Mouse (Mus musculus) small intestine, adult 2 months (tissue): Measurements from ENCODE around the gene Gm44805. TPM values are rescaled to one million over a fixed set of nuclear protein-coding genes. Genes with fewer than 3 reads are reported as not detected.

ENCODE experiments used
- H3K27ac ChIP-seq: fragments of 200-500 bp; 2 replicates; pipeline ENCODE4 v1.5.1; 2012; ENCODE audit warnings: low read depth, low read length, control low read depth, inconsistent platforms; ENCODE audit not compliant: insufficient read depth
- H3K27me3 ChIP-seq: fragments of 200-500 bp; 2 replicates; pipeline ENCODE4 v1.6.1; 2012; ENCODE audit warnings: mild to moderate bottlenecking, moderate library complexity, low read length, inconsistent platforms; ENCODE audit not compliant: control insufficient read depth, insufficient read depth
- H3K36me3 ChIP-seq: fragments of 200-500 bp; 2 replicates; pipeline ENCODE4 v1.6.1; 2012; ENCODE audit warnings: mild to moderate bottlenecking, low read length, control low read depth, inconsistent platforms; ENCODE audit not compliant: control insufficient read depth, insufficient read depth
- H3K4me1 ChIP-seq: fragments of 200-500 bp; 2 replicates; pipeline ENCODE4 v1.6.1; 2012; ENCODE audit warnings: low read length, inconsistent platforms, mixed read lengths; ENCODE audit not compliant: control insufficient read depth, insufficient read depth, insufficient read length
- H3K4me3 ChIP-seq: fragments of 200-500 bp; 2 replicates; pipeline ENCODE4 v1.5.1; 2012; ENCODE audit warnings: low read depth, mild to moderate bottlenecking, control low read depth, inconsistent platforms, low read length, moderate library complexity
- CTCF ChIP-seq: fragments of 200-500 bp; IDR thresholded peaks from 2 replicates; pipeline ENCODE4 v1.5.1; 2012; ENCODE audit warnings: low read depth, mild to moderate bottlenecking, control low read depth, inconsistent platforms, low read length, moderate library complexity, mixed read lengths; ENCODE audit not compliant: insufficient replicate concordance, insufficient read length; ENCODE audit errors: extremely low read depth
- POLR2A ChIP-seq: fragments of 200-500 bp; IDR thresholded peaks from 2 replicates; pipeline ENCODE4 v1.6.1; 2012; ENCODE audit warnings: low read depth, mild to moderate bottlenecking, control low read depth, inconsistent platforms, low read length, moderate library complexity
- WGBS: fragments of 180-500 bp; shearing (Covaris S2); methylation state at CpG from one replicate; pipeline ENCODE4 v1.1.7; 2018; 5-methylcytosine and 5-hydroxymethylcytosine counted together
- polyA plus RNA-seq: library from polyadenylated mRNA; depleted of rRNA; stranded (reverse); fragments of >200 nt; gene quantifications from 2 replicates; pipeline ENCODE4 v1.2.3, GENCODE M21; 2012

Gm44805 gene
- polyA plus RNA-seq, 1 experiment: 0.37 TPM

- Histone ChIP-seq H3K27ac (no peak overlapping the region), H3K4me3 (no peak overlapping the region), H3K27me3 (no peaks in the 10 kb centered on the region), H3K4me1 (peaks cover 37% of the 10 kb centered on the region), H3K36me3 (no peaks in the 10 kb centered on the region)
- WGBS: 91% methylated on average over 3 of the region's 3 CpGs
- TF ChIP-seq CTCF (no peak), POLR2A (no peak)
Measured at GRCm38 (mm10) chr7:19678901-19679300, 2.3 kb downstream of the Gm44805 start.

- peaks cover 37% of the 10 kb centered on the region for H3K4me1 ChIP-seq
- TF ChIP-seq CTCF: no peak
- no peak for TF ChIP-seq POLR2A
- H3K36me3 ChIP-seq: no peaks in the 10 kb centered on the region
- WGBS: 40% methylated on average over 8 of the region's 8 CpGs
- peak within 1 kb of the TSS; percentile 82 for H3K27ac ChIP-seq
- no peaks in the 10 kb centered on the region for H3K27me3 ChIP-seq
- no peak within 1 kb of the TSS for H3K4me3 ChIP-seq
Measured at GRCm38 (mm10) chr7:19677872-19678271, 3.4 kb downstream of the Gm44805 start, which contains the start of gene Apoc2. Gene Apoc2, minus strand, starts transcription at chr7:19677941.

- 66% methylated on average over 1 of the region's 1 CpGs for WGBS
- Histone ChIP-seq H3K27me3 (no peaks in the 10 kb centered on the region), H3K36me3 (no peaks in the 10 kb centered on the region), H3K4me1 (peaks cover 37% of the 10 kb centered on the region), H3K27ac (peak overlapping the region; percentile 82), H3K4me3 (peak overlapping the region; percentile 52)
- TF ChIP-seq POLR2A (no peak), CTCF (no peak)
Measured at GRCm38 (mm10) chr7:19676662-19677061, 4.6 kb downstream of the Gm44805 start.

GRCm38 (mm10) chr7:19675824-19676223, 5.4 kb downstream of the Gm44805 start:
- H3K27me3 ChIP-seq: no peaks in the 10 kb centered on the region
- TF ChIP-seq POLR2A (no peak), CTCF (no peak)
- no peaks in the 10 kb centered on the region for H3K36me3 ChIP-seq
- H3K27ac ChIP-seq: peak overlapping the region; percentile 82
- peak overlapping the region; percentile 51 for H3K4me3 ChIP-seq
- peaks cover 31% of the 10 kb centered on the region for H3K4me1 ChIP-seq
- 78% methylated on average over 10 of the region's 10 CpGs for WGBS

- H3K36me3 ChIP-seq: no peaks in the 10 kb centered on the region
- H3K4me1 ChIP-seq: peaks cover 23% of the 10 kb centered on the region
- no peak overlapping the region for H3K27ac ChIP-seq
- H3K27me3 ChIP-seq: no peaks in the 10 kb centered on the region
- 44% methylated on average over 14 of the region's 14 CpGs for WGBS
- H3K4me3 ChIP-seq: no peak overlapping the region
- TF ChIP-seq CTCF (no peak), POLR2A (no peak)
Measured at GRCm38 (mm10) chr7:19673083-19673699, 8.0 kb downstream of the Gm44805 start.

GRCm38 (mm10) chr7:19671511-19671910, 9.7 kb downstream of the Gm44805 start:
- no peaks in the 10 kb centered on the region for H3K36me3 ChIP-seq
- H3K4me1 ChIP-seq: peaks cover 11% of the 10 kb centered on the region
- H3K4me3 ChIP-seq: no peak overlapping the region
- no peak overlapping the region for H3K27ac ChIP-seq
- WGBS: 87% methylated on average over 10 of the region's 10 CpGs
- TF ChIP-seq CTCF (no peak), POLR2A (no peak)
- H3K27me3 ChIP-seq: no peaks in the 10 kb centered on the region

GRCm38 (mm10) chr7:19668947-19669721, 12.1 kb downstream of the Gm44805 start:
- H3K27ac ChIP-seq: peak overlapping the region; percentile 71

More at GRCm38 (mm10) chr7:19668947-19669721, 12.1 kb downstream of the Gm44805 start:
- Histone ChIP-seq H3K4me1 (peaks cover 4% of the 10 kb centered on the region; the same call in 1 of the 2 replicates), H3K27me3 (no peaks in the 10 kb centered on the region), H3K36me3 (no peaks in the 10 kb centered on the region), H3K4me3 (peak overlapping the region; percentile 27)
- 7% methylated on average over 10 of the region's 10 CpGs for WGBS
- TF ChIP-seq POLR2A: no peak
- TF ChIP-seq CTCF: peak; percentile 88; the same call in 1 of the 2 replicates
